Mouse (Mus musculus): Measurements from ENCODE around the gene Ddx24. TPM values are rescaled to one million over a fixed set of nuclear protein-coding genes. Genes with fewer than 3 reads are reported as not detected.
A peak's percentile ranks its signal among the peaks of the same experiment; 100 is the strongest.

The Ddx24 gene
- polyA plus RNA-seq, 1 experiment from 2014 or later: 77.4 TPM

GRCm38 (mm10) chr12:103433430-103433829 is 7.8 kb upstream of the Ddx24 start:
- H3K27ac ChIP-seq (replicated peaks): no peak overlapping the region
- no peak for ATAC-seq (ENCODE audit: extremely low read depth, insufficient number of reproducible peaks, low FRiP score, low TSS enrichment)
- WGBS: 74% methylated on average over 2 of the region's 2 CpGs

GRCm38 (mm10) chr12:103426710-103427109 is 1.1 kb upstream of the Ddx24 start:
- Histone ChIP-seq H3K9ac (no peak overlapping the region), H3K9me3 (no peaks in the 10 kb centered on the region), H3K4me3 (no peak overlapping the region), H3K4me2 (no peak overlapping the region), H3K4me1 (peaks cover 31% of the 10 kb centered on the region), H3K36me3 (peaks cover 20% of the 10 kb centered on the region), H3K27ac (replicated peaks) (no peak overlapping the region), H3K27me3 (replicated peaks) (no peaks in the 10 kb centered on the region)
- ATAC-seq (ENCODE audit: extremely low read depth, insufficient number of reproducible peaks, low FRiP score, low TSS enrichment): no peak
- WGBS: 87% methylated on average over 7 of the region's 7 CpGs

More at GRCm38 (mm10) chr12:103433430-103433829, 7.8 kb upstream of the Ddx24 start:
- Histone ChIP-seq H3K4me1 (no peaks in the 10 kb centered on the region), H3K36me3 (no peaks in the 10 kb centered on the region), H3K4me3 (no peak overlapping the region), H3K9ac (no peak overlapping the region), H3K27me3 (replicated peaks) (no peaks in the 10 kb centered on the region), H3K9me3 (no peaks in the 10 kb centered on the region), H3K4me2 (no peak overlapping the region)

GRCm38 (mm10) chr12:103425016-103425728 is 458 bp downstream of the Ddx24 start:
- Histone ChIP-seq H3K4me1 (peaks cover 38% of the 10 kb centered on the region), H3K27me3 (replicated peaks) (no peaks in the 10 kb centered on the region), H3K4me2 (peak overlapping the region; percentile 97), H3K27ac (replicated peaks) (peak overlapping the region; percentile 54; the same call in 1 of the 2 replicates), H3K4me3 (peak overlapping the region; percentile 98), H3K36me3 (peaks cover 25% of the 10 kb centered on the region), H3K9ac (peak overlapping the region; percentile 96), H3K9me3 (no peaks in the 10 kb centered on the region)
- no peak; the same call in 1 of the 2 replicates for ATAC-seq (ENCODE audit: extremely low read depth, insufficient number of reproducible peaks, low FRiP score, low TSS enrichment)
- 8% methylated on average over 33 of the region's 33 CpGs for WGBS

- Histone ChIP-seq H3K4me1 (no peaks in the 10 kb centered on the region), H3K4me2 (no peak overlapping the region), H3K9me3 (no peaks in the 10 kb centered on the region), H3K36me3 (peaks cover 99% of the 10 kb centered on the region), H3K4me3 (no peak overlapping the region), H3K9ac (no peak overlapping the region), H3K27ac (replicated peaks) (no peak overlapping the region), H3K27me3 (replicated peaks) (no peaks in the 10 kb centered on the region)
- WGBS: 86% methylated on average over 10 of the region's 10 CpGs
- ATAC-seq (ENCODE audit: extremely low read depth, insufficient number of reproducible peaks, low FRiP score, low TSS enrichment): no peak
Observed at GRCm38 (mm10) chr12:103408144-103408543, 17.5 kb downstream of the Ddx24 start.

GRCm38 (mm10) chr12:103407720-103408119 is 17.9 kb downstream of the Ddx24 start, which contains the start of gene 9330161L09Rik:
9330161L09Rik (minus strand) TSS chr12:103407820.
- H3K4me3 ChIP-seq: no peak within 1 kb of the TSS
- H3K27ac ChIP-seq (replicated peaks): no peak within 1 kb of the TSS
- no peak within 1 kb of the TSS for H3K4me2 ChIP-seq
- H3K36me3 ChIP-seq: peaks cover 99% of the 10 kb centered on the region
- 0 out of 2 replicates have a peak within 1 kb of the TSS, but pooled peaks have one; percentile 7 for H3K9ac ChIP-seq
- no peaks in the 10 kb centered on the region for H3K9me3 ChIP-seq
- H3K4me1 ChIP-seq: no peaks in the 10 kb centered on the region
- WGBS: 86% methylated on average over 4 of the region's 4 CpGs
- no peak for ATAC-seq (ENCODE audit: extremely low read depth, insufficient number of reproducible peaks, low FRiP score, low TSS enrichment)
- no peaks in the 10 kb centered on the region for H3K27me3 ChIP-seq (replicated peaks)

- Histone ChIP-seq H3K4me3 (no peak overlapping the region), H3K27ac (replicated peaks) (no peak overlapping the region), H3K36me3 (peaks cover 88% of the 10 kb centered on the region), H3K4me1 (no peaks in the 10 kb centered on the region), H3K9ac (no peak overlapping the region), H3K4me2 (no peak overlapping the region), H3K27me3 (replicated peaks) (no peaks in the 10 kb centered on the region), H3K9me3 (no peaks in the 10 kb centered on the region)
- 82% methylated on average over 18 of the region's 18 CpGs for WGBS
- no peak for ATAC-seq (ENCODE audit: extremely low read depth, insufficient number of reproducible peaks, low FRiP score, low TSS enrichment)
Observed at GRCm38 (mm10) chr12:103404131-103404530, 21.5 kb downstream of the Ddx24 start.

GRCm38 (mm10) chr12:103396751-103397150 is 28.9 kb downstream of the Ddx24 start:
- no peak overlapping the region for H3K4me3 ChIP-seq
- peaks cover 14% of the 10 kb centered on the region for H3K36me3 ChIP-seq
- H3K4me1 ChIP-seq: peaks cover 52% of the 10 kb centered on the region
- no peaks in the 10 kb centered on the region for H3K27me3 ChIP-seq (replicated peaks)
- WGBS: 58% methylated on average over 7 of the region's 7 CpGs
- no peak overlapping the region for H3K4me2 ChIP-seq
- no peak overlapping the region; the same call in 1 of the 2 replicates for H3K9ac ChIP-seq
- no peak overlapping the region for H3K27ac ChIP-seq (replicated peaks)
- ATAC-seq (ENCODE audit: extremely low read depth, insufficient number of reproducible peaks, low FRiP score, low TSS enrichment): no peak
- H3K9me3 ChIP-seq: no peaks in the 10 kb centered on the region

GRCm38 (mm10) chr12:103395486-103396275 is 29.9 kb downstream of the Ddx24 start:
- Histone ChIP-seq H3K4me3 (no peak overlapping the region), H3K4me2 (no peak overlapping the region), H3K4me1 (peaks cover 63% of the 10 kb centered on the region), H3K27me3 (replicated peaks) (no peaks in the 10 kb centered on the region), H3K9me3 (no peaks in the 10 kb centered on the region), H3K27ac (replicated peaks) (no peak overlapping the region), H3K36me3 (peaks cover 5% of the 10 kb centered on the region), H3K9ac (peak overlapping the region; percentile 29; the same call in 1 of the 2 replicates)
- no peak for ATAC-seq (ENCODE audit: extremely low read depth, insufficient number of reproducible peaks, low FRiP score, low TSS enrichment)
- WGBS: 67% methylated on average over 12 of the region's 12 CpGs

GRCm38 (mm10) chr12:103393528-103393927 is 32.1 kb downstream of the Ddx24 start:
- Histone ChIP-seq H3K4me1 (peaks cover 81% of the 10 kb centered on the region), H3K4me3 (no peak overlapping the region), H3K27me3 (replicated peaks) (no peaks in the 10 kb centered on the region), H3K36me3 (no peaks in the 10 kb centered on the region), H3K4me2 (peak overlapping the region; percentile 31), H3K9ac (peak overlapping the region; percentile 56), H3K27ac (replicated peaks) (peak overlapping the region; percentile 34), H3K9me3 (no peaks in the 10 kb centered on the region)
- ATAC-seq (ENCODE audit: extremely low read depth, insufficient number of reproducible peaks, low FRiP score, low TSS enrichment): no peak
- 37% methylated on average over 6 of the region's 6 CpGs for WGBS

GRCm38 (mm10) chr12:103391098-103391497 is 34.5 kb downstream of the Ddx24 start:
- Histone ChIP-seq H3K27ac (replicated peaks) (peak overlapping the region; percentile 73), H3K4me2 (peak overlapping the region; percentile 82), H3K4me1 (peaks cover 61% of the 10 kb centered on the region), H3K9ac (peak overlapping the region; percentile 64), H3K36me3 (no peaks in the 10 kb centered on the region), H3K9me3 (no peaks in the 10 kb centered on the region), H3K27me3 (replicated peaks) (no peaks in the 10 kb centered on the region), H3K4me3 (peak overlapping the region; percentile 73)
- no peak for ATAC-seq (ENCODE audit: extremely low read depth, insufficient number of reproducible peaks, low FRiP score, low TSS enrichment)
- 51% methylated on average over 7 of the region's 7 CpGs for WGBS

GRCm38 (mm10) chr12:103389982-103390381 is 35.6 kb downstream of the Ddx24 start:
- Histone ChIP-seq H3K9me3 (no peaks in the 10 kb centered on the region), H3K4me1 (peaks cover 53% of the 10 kb centered on the region), H3K27me3 (replicated peaks) (no peaks in the 10 kb centered on the region), H3K4me2 (peak overlapping the region; percentile 82), H3K9ac (peak overlapping the region; percentile 64), H3K4me3 (peak overlapping the region; percentile 73), H3K36me3 (no peaks in the 10 kb centered on the region), H3K27ac (replicated peaks) (0 out of 2 replicates have a peak overlapping the region, but pooled peaks have one; percentile 73)
- ATAC-seq (ENCODE audit: extremely low read depth, insufficient number of reproducible peaks, low FRiP score, low TSS enrichment): no peak
- 66% methylated on average over 4 of the region's 4 CpGs for WGBS

Measured in heart, embryonic 13.5 days (tissue).